Mouse (Mus musculus) bone marrow macrophage, adult 2 months (primary cell): ENCODE data around the gene Cd36. TPM values are rescaled to one million over a fixed set of nuclear protein-coding genes. Genes with fewer than 3 reads are reported as not detected.

Experiments
- H3K27ac ChIP-seq: 2 replicates; pipeline ENCODE4 v1.5.1; 2012; ENCODE audit warnings: low read depth, low read length; ENCODE audit not compliant: insufficient read depth
- H3K4me1 ChIP-seq: 2 replicates; pipeline ENCODE4 v1.6.1; 2012; ENCODE audit warnings: low read length; ENCODE audit not compliant: control insufficient read depth, insufficient read depth
- H3K4me3 ChIP-seq: 2 replicates; pipeline ENCODE4 v1.5.1; 2012; ENCODE audit warnings: mild to moderate bottlenecking, low read length, moderate library complexity; ENCODE audit not compliant: insufficient read depth
- CTCF ChIP-seq: IDR thresholded peaks from 2 replicates; pipeline ENCODE4 v1.5.1; 2012; ENCODE audit warnings: low read depth, mild to moderate bottlenecking, low read length, moderate library complexity
- POLR2A ChIP-seq: IDR thresholded peaks from 2 replicates; pipeline ENCODE4 v1.6.1; 2012; ENCODE audit warnings: mild to moderate bottlenecking, low read depth, low read length, borderline replicate concordance
- polyA plus RNA-seq: library from polyadenylated mRNA; stranded (reverse); fragments of >200 nt; gene quantifications from 2 replicates; pipeline ENCODE4 v1.2.4, GENCODE M21; 2012; ENCODE audit not compliant: missing spikeins, insufficient read depth, insufficient read length

Cd36 gene
- polyA plus RNA-seq, 1 experiment = 451 TPM

- H3K27ac ChIP-seq = no peak overlapping the region
- H3K4me3 ChIP-seq = no peak overlapping the region
- peaks cover 3% of the 10 kb centered on the region for H3K4me1 ChIP-seq
- TF ChIP-seq CTCF (no peak), POLR2A (no peak)
Observed at GRCm38 (mm10) chr5:17865432-17865831, 23.2 kb downstream of the Cd36 start.

GRCm38 (mm10) chr5:17863085-17863484, 25.5 kb downstream of the Cd36 start:
- H3K27ac ChIP-seq = no peak overlapping the region
- no peak overlapping the region for H3K4me3 ChIP-seq
- TF ChIP-seq CTCF = no peak
- peaks cover 8% of the 10 kb centered on the region for H3K4me1 ChIP-seq

GRCm38 (mm10) chr5:17858399-17858798, 30.2 kb downstream of the Cd36 start:
- TF ChIP-seq CTCF (no peak), POLR2A (no peak)
- no peak overlapping the region for H3K27ac ChIP-seq
- H3K4me1 ChIP-seq = peaks cover 30% of the 10 kb centered on the region
- H3K4me3 ChIP-seq = no peak overlapping the region

GRCm38 (mm10) chr5:17857871-17858270, 30.7 kb downstream of the Cd36 start:
- H3K27ac ChIP-seq = peak overlapping the region; percentile 14
- no peak overlapping the region for H3K4me3 ChIP-seq
- peaks cover 27% of the 10 kb centered on the region for H3K4me1 ChIP-seq
- TF ChIP-seq POLR2A = no peak

GRCm38 (mm10) chr5:17857262-17857661, 31.3 kb downstream of the Cd36 start:
- H3K4me1 ChIP-seq = peaks cover 27% of the 10 kb centered on the region
- TF ChIP-seq POLR2A (no peak), CTCF (no peak)
- H3K4me3 ChIP-seq = no peak overlapping the region
- peak overlapping the region; percentile 14; the same call in 1 of the 2 replicates for H3K27ac ChIP-seq

- H3K4me3 ChIP-seq = no peak overlapping the region
- peak overlapping the region; percentile 43 for H3K27ac ChIP-seq
Observed at GRCm38 (mm10) chr5:17854127-17854923, 34.3 kb downstream of the Cd36 start.

GRCm38 (mm10) chr5:17850582-17850981, 38.0 kb downstream of the Cd36 start:
- Histone ChIP-seq H3K4me1 (peaks cover 17% of the 10 kb centered on the region), H3K4me3 (no peak overlapping the region), H3K27ac (no peak overlapping the region)
- TF ChIP-seq POLR2A (no peak), CTCF (no peak)

More at GRCm38 (mm10) chr5:17854127-17854923, 34.3 kb downstream of the Cd36 start:
- TF ChIP-seq CTCF (no peak), POLR2A (no peak)
- peaks cover 31% of the 10 kb centered on the region for H3K4me1 ChIP-seq

- H3K4me3 ChIP-seq = peak overlapping the region; percentile 9; the same call in 1 of the 2 replicates
- H3K27ac ChIP-seq = no peak overlapping the region
- TF ChIP-seq POLR2A (no peak), CTCF (no peak)
- peaks cover 20% of the 10 kb centered on the region for H3K4me1 ChIP-seq
Observed at GRCm38 (mm10) chr5:17849582-17849981, 39.0 kb downstream of the Cd36 start.

GRCm38 (mm10) chr5:17848733-17849132, 39.9 kb downstream of the Cd36 start:
- H3K4me1 ChIP-seq = peaks cover 19% of the 10 kb centered on the region
- TF ChIP-seq POLR2A (no peak), CTCF (no peak)
- peak overlapping the region; percentile 39; the same call in 1 of the 2 replicates for H3K4me3 ChIP-seq
- no peak overlapping the region for H3K27ac ChIP-seq

GRCm38 (mm10) chr5:17848267-17848666, 40.3 kb downstream of the Cd36 start:
- Histone ChIP-seq H3K4me1 (peaks cover 21% of the 10 kb centered on the region), H3K27ac (no peak overlapping the region; the same call in 1 of the 2 replicates), H3K4me3 (peak overlapping the region; percentile 53)

GRCm38 (mm10) chr5:17843921-17844320, 44.7 kb downstream of the Cd36 start:
- Histone ChIP-seq H3K4me1 (peaks cover 30% of the 10 kb centered on the region), H3K27ac (peak overlapping the region; percentile 45), H3K4me3 (no peak overlapping the region)
- TF ChIP-seq POLR2A (no peak), CTCF (no peak)

More at GRCm38 (mm10) chr5:17848267-17848666, 40.3 kb downstream of the Cd36 start:
- TF ChIP-seq CTCF (no peak), POLR2A (no peak)
